Mouse (Mus musculus) mouse embryonic stem cell (cell line): ENCODE measurements at regions not wholly inside any gene's neighbourhood (a gene's known extent, or its start where the extent isn't known, plus 50 kb on each side); places are given as distances from the start of the nearest gene placed in this dataset.

Experiments
- in situ Hi-C, 2 experiments: fragments of 300-500 bp; cut with MboI; formaldehyde crosslinking; loops; 1 replicate in 1 of 2; 3 replicates in 1 of 2; pipeline ENCODE4 v1.14.3; 2019 to 2020; ENCODE audit warnings: low sequenced_read_pairs in 2 of 2, low pct_unique_long_range_greater_than_20kb in 1 of 2, mixed read lengths in 1 of 2; ENCODE audit not compliant: unreplicated experiment in 1 of 2

DNA sequence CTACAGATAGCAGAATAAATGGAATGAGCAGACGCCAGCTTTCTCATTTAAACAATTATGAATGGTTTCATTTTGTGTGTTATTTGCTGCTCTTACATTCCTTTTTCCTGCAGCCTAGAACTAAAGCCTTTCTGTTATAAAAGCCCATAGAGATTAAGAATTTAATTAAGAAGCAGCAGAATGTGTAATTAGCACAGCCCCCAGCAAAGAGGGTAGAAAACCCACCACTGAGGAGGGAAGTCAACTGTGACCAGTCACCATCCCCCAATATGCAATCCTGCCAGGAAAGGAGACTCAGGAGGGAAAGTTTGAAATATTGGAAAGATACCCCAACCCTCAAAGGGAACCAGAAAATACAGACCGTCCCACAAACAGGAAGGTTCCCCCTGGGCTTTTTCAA, 160.0 kb downstream of the Ankrd50 start:
- in situ Hi-C loops: no loop called here

DNA sequence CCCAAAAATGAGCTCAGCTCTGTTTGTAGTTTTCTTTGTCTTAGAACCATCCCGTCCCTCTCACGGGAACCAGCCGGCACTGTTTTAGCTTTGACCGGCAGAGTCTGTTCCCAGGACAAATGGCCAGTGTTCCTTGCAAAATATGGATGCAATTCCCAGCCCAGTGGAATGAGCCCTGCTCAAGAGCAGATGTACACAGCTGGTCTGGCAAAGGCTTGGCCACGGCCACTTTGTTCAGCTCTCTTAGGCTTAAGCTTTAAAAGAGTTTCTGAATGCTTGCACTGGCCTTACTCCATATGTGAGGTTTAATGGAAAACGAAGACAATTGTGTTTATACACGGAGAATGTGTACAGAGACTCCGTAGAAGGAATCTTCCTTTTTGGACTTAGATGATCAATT, 162.2 kb downstream of the Ankrd50 start:
- in situ Hi-C loops: no loop called here

GRCm38 (mm10) chr3:38321620-38322019, 163.0 kb downstream of the Ankrd50 start:
- in situ Hi-C loops: no loop called here

GRCm38 (mm10) chr3:38320998-38321397, 163.6 kb downstream of the Ankrd50 start:
- in situ Hi-C loops: no loop called here

DNA sequence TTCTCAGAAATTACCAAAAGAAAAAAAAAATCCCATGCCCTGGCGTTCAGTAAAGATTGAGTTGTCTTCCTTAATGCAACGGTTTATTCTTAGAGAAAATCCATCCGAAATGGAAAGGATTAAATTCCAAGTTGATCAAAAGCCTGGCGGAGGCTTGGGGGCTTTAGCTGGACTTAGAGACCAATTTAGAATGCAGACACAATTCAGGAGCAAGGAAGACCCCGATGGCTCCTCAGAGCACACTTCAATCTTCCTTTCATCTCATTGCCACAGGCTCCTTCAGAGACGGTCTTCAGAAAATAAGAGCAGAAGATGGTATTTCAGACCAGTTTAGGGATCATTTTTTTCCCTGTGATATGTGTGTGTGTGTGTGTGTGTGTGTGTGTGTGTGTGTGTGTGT, 171.8 kb downstream of the Ankrd50 start:
- in situ Hi-C loops: no loop called here

- in situ Hi-C loops: no loop called here
These were observed 172.5 kb downstream of the Ankrd50 start for GRCm38 (mm10) chr3:38312121-38312520.

- in situ Hi-C loops: no loop called here
These were observed 184.5 kb downstream of the Ankrd50 start for GRCm38 (mm10) chr3:38299898-38300751.

DNA sequence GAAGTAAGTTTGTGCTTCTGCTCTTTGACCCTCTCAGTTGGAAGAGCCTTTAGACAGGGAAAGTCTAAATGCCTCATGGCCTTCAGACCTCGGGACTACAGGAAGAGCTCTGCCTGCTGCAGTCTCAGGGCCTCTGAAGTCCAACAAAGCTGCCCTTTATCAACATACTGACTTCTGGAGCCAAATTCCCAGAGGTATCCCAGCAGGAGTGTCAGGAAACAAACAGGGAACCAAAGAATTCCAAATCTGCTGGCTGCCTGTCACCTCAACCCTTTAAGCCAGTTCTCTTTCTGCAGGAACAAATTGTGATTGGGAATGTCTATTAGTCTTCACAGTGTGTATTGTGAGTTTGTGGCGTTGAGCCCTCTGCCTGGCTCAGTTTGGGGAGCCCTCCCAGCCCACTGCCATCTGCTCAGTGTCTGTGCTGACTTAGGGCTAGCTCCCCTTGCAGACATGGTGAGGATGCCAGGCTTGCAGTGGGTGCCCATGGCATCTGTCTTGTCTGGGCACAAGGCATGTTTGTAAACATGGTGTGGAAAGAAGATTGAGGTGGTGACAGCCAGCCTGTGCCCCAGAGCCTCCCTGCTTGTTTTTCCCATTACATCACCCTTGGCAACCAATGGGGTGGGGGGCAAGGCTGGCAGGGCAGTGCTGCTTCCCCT, 185.3 kb downstream of the Ankrd50 start:
- in situ Hi-C loops: no loop called here

- in situ Hi-C loops: no loop called here
These were observed 187.1 kb downstream of the Ankrd50 start for GRCm38 (mm10) chr3:38297499-38297898.

DNA sequence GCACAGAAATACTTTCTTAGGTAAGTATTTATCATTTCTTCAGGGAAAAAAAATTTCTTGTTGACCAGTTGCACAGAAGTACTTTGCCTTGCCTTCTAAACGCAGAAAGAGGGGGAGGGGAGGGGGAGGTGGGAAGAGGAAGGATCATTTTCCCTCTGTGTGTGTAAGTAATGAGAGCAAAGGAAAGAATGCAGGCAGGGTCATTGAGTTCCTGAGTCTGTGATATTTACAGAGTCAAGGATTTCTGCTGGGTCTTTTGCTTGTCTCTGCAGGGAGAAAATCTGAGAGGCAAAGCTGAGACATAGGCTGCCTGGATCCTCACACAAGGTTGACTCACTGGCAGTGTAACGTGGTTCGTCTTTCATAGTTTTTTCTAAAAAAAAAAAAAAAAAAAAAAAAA, 195.6 kb downstream of the Ankrd50 start:
- in situ Hi-C loops: no loop called here

DNA sequence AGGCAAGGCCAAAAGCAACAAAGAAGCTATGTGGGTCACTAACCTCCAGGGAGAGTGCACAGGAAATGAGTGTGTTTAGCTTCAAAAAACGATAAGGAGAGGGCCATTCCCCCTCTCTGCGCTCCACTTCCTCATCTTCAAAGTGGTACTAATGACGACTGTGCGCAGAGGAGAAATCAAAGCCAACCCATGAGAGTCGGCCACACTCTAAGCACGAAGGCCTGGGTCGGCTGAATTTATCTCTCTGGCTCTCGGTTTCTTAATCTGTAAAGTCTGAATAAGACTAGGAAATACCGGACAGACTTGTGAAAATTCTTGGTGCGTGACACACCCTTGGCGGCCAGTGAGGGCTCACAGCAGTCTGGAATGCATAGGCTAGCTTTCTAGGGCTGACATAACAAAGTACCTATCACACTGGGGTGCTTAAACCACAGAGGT, 200.9 kb downstream of the Ankrd50 start:
- in situ Hi-C loops: no loop called here

DNA sequence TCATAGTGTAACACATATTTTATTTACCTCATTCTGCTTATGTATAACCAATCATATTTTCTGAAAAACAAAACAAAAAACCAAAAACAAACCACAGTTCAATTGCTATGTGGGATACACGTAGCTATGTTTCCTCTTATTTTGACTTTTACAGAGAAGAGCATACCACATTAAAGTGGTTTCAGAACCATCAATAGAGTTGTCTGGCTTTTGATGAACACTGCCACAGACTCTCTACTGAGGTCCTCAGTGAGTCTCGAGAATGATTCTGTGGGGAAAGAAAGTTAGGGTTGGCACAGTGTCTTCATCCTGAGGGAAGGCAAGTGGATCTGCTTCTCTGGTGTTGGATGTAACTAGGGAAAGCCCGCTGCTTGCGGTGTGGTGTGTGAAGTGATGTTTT, 201.8 kb downstream of the Ankrd50 start:
- in situ Hi-C loops: no loop called here

DNA sequence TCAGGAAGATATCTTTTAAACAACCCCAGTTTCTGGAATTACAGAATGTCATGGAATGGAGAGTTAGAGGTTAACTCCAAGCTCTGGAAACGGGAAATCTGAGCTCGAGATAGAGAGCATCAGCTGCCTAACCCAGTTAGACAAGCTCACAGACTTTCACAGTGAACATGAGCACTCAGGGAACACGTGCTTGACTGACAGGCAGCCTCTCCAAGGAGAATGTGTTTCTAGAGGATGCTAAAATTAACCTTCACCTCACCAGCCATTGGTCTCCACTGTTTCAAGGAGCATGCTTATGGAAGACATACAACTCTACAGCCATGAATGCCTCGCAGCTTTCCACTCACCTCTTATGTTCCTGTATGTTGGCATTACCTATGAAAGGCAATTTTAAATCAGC, 203.0 kb downstream of the Ankrd50 start:
- in situ Hi-C loops: no loop called here

- in situ Hi-C loops: no loop called here
These were observed 203.8 kb downstream of the Ankrd50 start for GRCm38 (mm10) chr3:38280876-38281275.

DNA sequence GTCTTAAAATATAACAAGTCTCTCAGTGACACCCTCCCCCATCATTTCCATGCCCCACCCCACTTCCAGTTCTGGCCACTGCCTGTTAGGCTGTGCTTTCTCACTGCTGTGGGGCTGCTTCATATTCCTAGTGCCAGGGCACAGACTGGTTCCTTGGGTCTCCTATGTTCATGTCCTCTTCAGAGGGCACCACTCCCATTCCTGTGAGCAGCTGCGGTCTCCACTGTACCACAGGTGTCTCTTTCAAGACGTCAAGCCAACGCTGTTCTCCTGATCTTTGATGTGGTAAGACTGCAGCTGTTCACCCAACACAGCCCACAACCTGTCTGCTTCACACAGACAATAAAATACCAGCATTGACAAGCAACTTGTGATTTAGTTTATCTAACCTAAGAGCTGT, 204.5 kb downstream of the Ankrd50 start:
- in situ Hi-C loops: no loop called here

DNA sequence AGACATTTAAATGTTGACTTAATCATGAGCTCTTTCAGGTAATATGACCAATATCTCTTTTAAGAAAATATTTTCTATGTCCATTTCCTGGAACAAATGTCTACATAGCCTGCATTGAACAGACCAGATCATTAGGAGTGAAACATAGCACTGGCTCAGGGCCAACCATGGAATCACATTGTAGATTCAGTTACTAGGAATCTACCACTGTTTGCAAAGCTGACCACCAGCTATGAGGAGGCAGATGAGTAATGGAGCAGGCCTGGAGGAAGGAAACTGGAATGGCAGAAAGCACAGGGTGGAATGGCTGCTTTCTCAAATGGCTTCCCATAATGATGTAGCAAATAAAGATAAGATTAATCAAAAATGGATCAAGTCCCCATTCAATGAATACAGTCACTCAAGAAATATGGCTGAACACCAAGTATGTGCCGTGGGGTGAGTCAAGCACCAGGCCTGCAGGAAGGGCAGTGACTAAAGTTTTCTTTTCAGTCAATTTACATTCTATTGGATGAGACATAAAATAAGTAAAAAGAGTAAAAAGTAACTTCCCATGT, 207.6 kb downstream of the Ankrd50 start:
- in situ Hi-C loops: no loop called here

GRCm38 (mm10) chr3:38275321-38275720, 209.3 kb downstream of the Ankrd50 start:
- in situ Hi-C loops: no loop called here

- in situ Hi-C loops: loop anchor here (25.0 kb wide), 2 partner anchors 317 to 567 kb away; no protein-coding TSS in a partner anchor
These were observed 213.9 kb downstream of the Ankrd50 start for GRCm38 (mm10) chr3:38270742-38271141.

GRCm38 (mm10) chr3:38268226-38268625, 216.4 kb downstream of the Ankrd50 start:
- in situ Hi-C loops: loop anchor here (25.0 kb wide), 2 partner anchors 319 to 569 kb away; no protein-coding TSS in a partner anchor
